Mouse (Mus musculus): Measurements from ENCODE around the gene AC109138.7. TPM values are rescaled to one million over a fixed set of nuclear protein-coding genes. Genes with fewer than 3 reads are reported as not detected.

Gene AC109138.7
- polyA plus RNA-seq, 1 experiment from 2014 or later = not detected

DNA sequence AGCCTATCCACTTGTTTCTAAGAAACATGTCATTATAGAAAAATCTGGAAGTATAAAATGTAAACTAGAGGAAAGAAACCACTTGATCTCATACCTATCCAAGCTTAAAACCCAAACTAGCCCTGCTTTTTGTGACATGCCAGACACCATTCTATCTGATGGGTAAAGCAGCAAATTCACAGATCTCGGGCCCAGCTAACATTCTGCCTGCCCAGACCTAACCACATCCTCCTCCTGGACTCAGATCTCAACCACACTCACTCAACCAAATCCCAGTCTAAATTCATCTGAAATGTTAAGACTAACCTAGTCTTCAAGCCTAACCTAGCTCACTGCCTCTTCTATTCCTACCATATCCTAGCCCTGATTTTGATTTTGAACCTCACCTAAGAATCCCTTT lies 4.6 kb downstream of the AC109138.7 start:
- no peak overlapping the region for H3K4me3 ChIP-seq (ENCODE audit: low read depth, low read length)
- 85% methylated on average over 1 of the region's 1 CpGs for WGBS
- ATAC-seq = no peak
- no peak for DNase-seq (ENCODE audit: low spot score)
- H3K9ac ChIP-seq (replicated peaks; ENCODE audit: low read depth) = no peak overlapping the region
- TF ChIP-seq CTCF (IDR thresholded peaks at IDR 0.05) = no peak
- TF ChIP-seq EP300 (IDR thresholded peaks at IDR 0.05) = no peak
- H3K27me3 ChIP-seq (replicated peaks; ENCODE audit: insufficient read depth, low read length) = no peaks in the 10 kb centered on the region
- no peak overlapping the region for H3K4me2 ChIP-seq (replicated peaks; ENCODE audit: low read depth, low read length)
- no peaks in the 10 kb centered on the region for H3K9me3 ChIP-seq (ENCODE audit: low read length)
- H3K4me1 ChIP-seq (ENCODE audit: insufficient read depth, low read depth, low read length) = peaks cover 32% of the 10 kb centered on the region
- no peaks in the 10 kb centered on the region for H3K36me3 ChIP-seq (ENCODE audit: insufficient read depth, low read length)
- H3K27ac ChIP-seq (ENCODE audit: low read length) = no peak overlapping the region

DNA sequence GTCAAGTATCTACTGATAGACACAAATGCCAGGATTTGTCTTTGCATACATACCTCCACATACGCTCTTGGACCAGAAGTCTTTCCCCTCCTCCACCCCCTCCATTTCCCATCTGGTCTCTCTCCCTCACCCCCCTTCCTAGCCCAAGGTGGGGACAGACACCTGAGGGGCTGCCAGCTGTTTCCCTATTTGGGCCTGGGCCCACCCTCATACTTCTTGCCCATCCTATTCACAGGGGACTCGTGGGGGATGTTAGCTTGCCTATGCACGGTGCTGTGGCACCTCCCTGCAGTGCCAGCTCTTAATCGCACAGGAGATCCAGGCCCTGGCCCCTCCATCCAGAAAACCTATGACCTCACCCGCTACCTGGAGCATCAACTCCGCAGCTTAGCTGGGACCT lies 5.8 kb downstream of the AC109138.7 start:
- Histone ChIP-seq H3K9ac (replicated peaks; ENCODE audit: low read depth) (no peak overlapping the region), H3K27ac (ENCODE audit: low read length) (0 out of 2 replicates have a peak overlapping the region, but pooled peaks have one; percentile 7), H3K9me3 (ENCODE audit: low read length) (no peaks in the 10 kb centered on the region), H3K4me1 (ENCODE audit: insufficient read depth, low read depth, low read length) (peaks cover 30% of the 10 kb centered on the region), H3K36me3 (ENCODE audit: insufficient read depth, low read length) (no peaks in the 10 kb centered on the region), H3K4me3 (ENCODE audit: low read depth, low read length) (no peak overlapping the region), H3K4me2 (replicated peaks; ENCODE audit: low read depth, low read length) (no peak overlapping the region), H3K27me3 (replicated peaks; ENCODE audit: insufficient read depth, low read length) (no peaks in the 10 kb centered on the region)
- ATAC-seq (no peak), DNase-seq (ENCODE audit: low spot score) (no peak)
- WGBS = 81% methylated on average over 6 of the region's 6 CpGs
- TF ChIP-seq CTCF (IDR thresholded peaks at IDR 0.05) = no peak
- no peak for TF ChIP-seq EP300 (IDR thresholded peaks at IDR 0.05)

DNA sequence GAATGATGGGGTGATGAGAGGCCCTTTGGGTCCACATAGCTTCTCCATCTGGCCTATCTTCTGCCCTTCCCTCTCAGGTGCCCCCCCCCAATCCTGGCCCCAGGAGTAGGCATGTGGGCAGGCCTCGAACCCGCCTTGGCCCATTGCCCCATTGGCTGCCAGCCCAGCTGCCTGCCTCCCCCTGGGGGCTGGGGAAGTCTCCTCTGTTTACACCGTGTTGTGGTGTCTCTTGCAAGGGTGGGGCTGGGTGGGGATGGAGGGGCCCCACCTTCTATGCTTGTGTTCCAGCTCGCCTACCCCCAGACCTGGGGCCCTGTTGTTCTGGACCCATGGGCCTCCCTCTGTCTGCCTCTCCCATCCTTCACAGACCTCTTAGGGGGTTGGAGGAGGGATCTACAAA lies 6.3 kb downstream of the AC109138.7 start:
- H3K9ac ChIP-seq (replicated peaks; ENCODE audit: low read depth) = no peak overlapping the region
- peaks cover 30% of the 10 kb centered on the region; the same call in 1 of the 2 replicates for H3K4me1 ChIP-seq (ENCODE audit: insufficient read depth, low read depth, low read length)
- no peaks in the 10 kb centered on the region for H3K9me3 ChIP-seq (ENCODE audit: low read length)
- DNase-seq (ENCODE audit: low spot score) (no peak), ATAC-seq (peak; percentile 7; the same call in 1 of the 2 replicates)
- H3K36me3 ChIP-seq (ENCODE audit: insufficient read depth, low read length) = no peaks in the 10 kb centered on the region
- 22% methylated on average over 4 of the region's 4 CpGs for WGBS
- TF ChIP-seq CTCF (IDR thresholded peaks at IDR 0.05) (no peak), EP300 (IDR thresholded peaks at IDR 0.05) (no peak)
- no peak overlapping the region for H3K4me3 ChIP-seq (ENCODE audit: low read depth, low read length)
- H3K4me2 ChIP-seq (replicated peaks; ENCODE audit: low read depth, low read length) = 0 out of 2 replicates have a peak overlapping the region, but pooled peaks have one; percentile 12
- no peaks in the 10 kb centered on the region for H3K27me3 ChIP-seq (replicated peaks; ENCODE audit: insufficient read depth, low read length)
- peak overlapping the region; percentile 7; the same call in 1 of the 2 replicates for H3K27ac ChIP-seq (ENCODE audit: low read length)

DNA sequence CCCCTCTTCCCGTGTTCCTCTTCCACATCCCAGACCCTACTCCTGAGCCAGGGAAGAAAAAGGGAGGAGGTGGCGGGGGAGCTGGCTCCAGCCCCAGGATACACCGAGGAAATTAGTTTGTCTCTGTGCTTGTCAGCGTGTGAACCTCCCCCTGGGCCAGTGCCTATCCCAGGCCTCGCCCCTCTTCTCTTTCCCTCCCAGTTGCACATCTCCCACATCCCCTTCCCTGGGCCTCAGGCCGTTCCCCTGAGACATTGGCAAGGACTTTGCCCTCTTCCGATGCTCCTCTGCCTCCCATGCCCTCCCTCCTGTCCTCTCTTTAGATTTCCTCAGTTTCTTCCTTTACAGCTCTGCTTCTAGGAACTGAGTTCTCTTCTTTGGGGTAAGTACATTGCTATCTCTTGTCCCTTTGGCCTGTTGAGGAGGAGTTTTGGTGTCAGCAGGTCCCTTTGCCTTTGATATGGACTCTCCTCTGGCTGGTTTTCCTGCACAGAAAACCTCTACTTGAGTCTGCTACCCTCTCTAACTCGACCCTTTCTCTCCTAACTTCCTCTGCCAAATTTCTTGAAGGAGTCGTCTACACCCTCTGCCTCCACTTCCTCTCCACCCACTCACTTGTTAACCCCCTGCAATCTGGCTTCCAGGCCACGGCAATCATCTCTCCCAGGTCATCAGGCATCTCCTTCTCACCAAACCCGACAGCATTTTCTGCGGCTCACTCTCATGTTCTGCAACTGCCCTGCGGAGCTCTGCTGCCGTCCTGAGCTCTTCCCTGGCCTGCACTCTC lies 7.0 kb downstream of the AC109138.7 start:
- no peaks in the 10 kb centered on the region for H3K27me3 ChIP-seq (replicated peaks; ENCODE audit: insufficient read depth, low read length)
- no peak overlapping the region for H3K4me3 ChIP-seq (ENCODE audit: low read depth, low read length)
- ATAC-seq (peak; percentile 64), DNase-seq (ENCODE audit: low spot score) (peak; percentile 69)
- H3K4me1 ChIP-seq (ENCODE audit: insufficient read depth, low read depth, low read length) = peaks cover 30% of the 10 kb centered on the region; the same call in 1 of the 2 replicates
- 0 out of 2 replicates have a peak overlapping the region, but pooled peaks have one; percentile 25 for H3K4me2 ChIP-seq (replicated peaks; ENCODE audit: low read depth, low read length)
- H3K36me3 ChIP-seq (ENCODE audit: insufficient read depth, low read length) = no peaks in the 10 kb centered on the region
- H3K9ac ChIP-seq (replicated peaks; ENCODE audit: low read depth) = no peak overlapping the region
- WGBS = 30% methylated on average over 14 of the region's 14 CpGs
- H3K9me3 ChIP-seq (ENCODE audit: low read length) = no peaks in the 10 kb centered on the region
- TF ChIP-seq CTCF (IDR thresholded peaks at IDR 0.05) = no peak
- no peak for TF ChIP-seq EP300 (IDR thresholded peaks at IDR 0.05)
- 0 out of 2 replicates have a peak overlapping the region, but pooled peaks have one; percentile 7 for H3K27ac ChIP-seq (ENCODE audit: low read length)

DNA sequence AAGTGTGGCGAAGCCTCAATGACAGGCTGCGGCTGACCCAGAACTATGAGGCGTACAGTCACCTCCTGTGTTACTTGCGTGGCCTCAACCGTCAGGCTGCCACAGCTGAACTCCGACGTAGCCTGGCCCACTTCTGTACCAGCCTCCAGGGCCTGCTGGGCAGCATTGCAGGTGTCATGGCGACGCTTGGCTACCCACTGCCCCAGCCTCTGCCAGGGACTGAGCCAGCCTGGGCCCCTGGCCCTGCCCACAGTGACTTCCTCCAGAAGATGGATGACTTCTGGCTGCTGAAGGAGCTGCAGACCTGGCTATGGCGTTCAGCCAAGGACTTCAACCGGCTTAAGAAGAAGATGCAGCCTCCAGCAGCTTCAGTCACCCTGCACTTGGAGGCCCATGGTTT lies 8.0 kb downstream of the AC109138.7 start:
- Histone ChIP-seq H3K9ac (replicated peaks; ENCODE audit: low read depth) (no peak overlapping the region), H3K4me3 (ENCODE audit: low read depth, low read length) (no peak overlapping the region), H3K36me3 (ENCODE audit: insufficient read depth, low read length) (no peaks in the 10 kb centered on the region), H3K27me3 (replicated peaks; ENCODE audit: insufficient read depth, low read length) (no peaks in the 10 kb centered on the region), H3K4me2 (replicated peaks; ENCODE audit: low read depth, low read length) (no peak overlapping the region), H3K27ac (ENCODE audit: low read length) (no peak overlapping the region), H3K4me1 (ENCODE audit: insufficient read depth, low read depth, low read length) (peaks cover 22% of the 10 kb centered on the region; the same call in 1 of the 2 replicates), H3K9me3 (ENCODE audit: low read length) (no peaks in the 10 kb centered on the region)
- no peak for TF ChIP-seq CTCF (IDR thresholded peaks at IDR 0.05)
- TF ChIP-seq EP300 (IDR thresholded peaks at IDR 0.05) = no peak
- WGBS = 60% methylated on average over 11 of the region's 11 CpGs
- ATAC-seq (peak; percentile 42), DNase-seq (ENCODE audit: low spot score) (no peak)

DNA sequence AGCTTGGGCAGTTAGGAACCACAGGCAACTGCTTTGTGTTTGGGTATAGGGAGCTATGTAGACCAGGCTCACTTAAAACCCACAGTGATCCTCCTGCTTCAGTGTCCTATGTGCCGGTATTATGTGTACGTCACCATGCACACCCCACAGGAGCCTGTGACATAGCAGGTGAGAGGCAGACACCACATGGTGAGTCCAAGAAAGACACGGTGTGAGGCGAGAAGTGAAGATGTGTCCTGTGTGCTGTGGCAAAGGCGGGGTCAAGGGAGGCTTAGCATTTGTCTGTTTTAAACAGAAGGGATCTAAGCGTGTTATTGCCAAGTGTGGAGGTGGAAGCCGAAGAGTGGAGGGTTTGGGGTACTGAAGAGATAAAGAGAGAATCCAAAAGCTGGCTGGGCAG lies 12.6 kb downstream of the AC109138.7 start:
- Histone ChIP-seq H3K27ac (ENCODE audit: low read length) (no peak overlapping the region), H3K4me3 (ENCODE audit: low read depth, low read length) (no peak overlapping the region), H3K4me2 (replicated peaks; ENCODE audit: low read depth, low read length) (no peak overlapping the region), H3K36me3 (ENCODE audit: insufficient read depth, low read length) (no peaks in the 10 kb centered on the region), H3K9ac (replicated peaks; ENCODE audit: low read depth) (no peak overlapping the region), H3K27me3 (replicated peaks; ENCODE audit: insufficient read depth, low read length) (no peaks in the 10 kb centered on the region), H3K9me3 (ENCODE audit: low read length) (no peaks in the 10 kb centered on the region), H3K4me1 (ENCODE audit: insufficient read depth, low read depth, low read length) (peaks cover 5% of the 10 kb centered on the region; the same call in 1 of the 2 replicates)
- ATAC-seq = no peak
- 81% methylated on average over 7 of the region's 7 CpGs for WGBS
- TF ChIP-seq CTCF (IDR thresholded peaks at IDR 0.05) (no peak), EP300 (IDR thresholded peaks at IDR 0.05) (no peak)
- no peak for DNase-seq (ENCODE audit: low spot score)
